Mouse (Mus musculus) lung, postnatal 10 days (tissue): ENCODE measurements around the gene Snx22.
A peak's percentile ranks its signal among the peaks of the same experiment; 100 is the strongest.

ENCODE experiments used
- DNase-seq: peaks from one replicate; pipeline ENCODE4 v3.0.0; 2021

Gene Snx22

DNA sequence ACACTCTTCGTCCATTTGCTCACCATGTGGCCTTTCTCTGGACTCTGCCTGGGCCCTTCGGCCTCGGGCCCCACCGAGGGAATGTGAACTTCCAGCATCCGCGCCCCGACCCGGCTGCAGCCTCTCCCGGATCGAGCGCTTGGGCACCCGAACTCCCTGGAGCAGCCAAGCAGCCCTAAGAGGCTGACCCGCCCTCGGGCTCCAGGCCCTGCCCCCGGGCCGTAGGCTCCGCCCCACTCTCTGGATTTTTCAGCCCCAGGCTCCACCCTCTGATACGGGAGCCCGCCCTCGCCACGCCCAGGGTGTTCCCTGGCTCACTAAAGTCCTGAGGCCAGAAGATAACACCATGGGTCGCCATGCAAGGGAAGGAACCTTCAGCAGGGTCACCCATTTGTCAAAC is at the start of gene Snx22:
TSS of gene Snx22 (minus strand) at position 137 of the 400 bp plus-strand sequence.
- DNase-seq = peak; percentile 92

DNA sequence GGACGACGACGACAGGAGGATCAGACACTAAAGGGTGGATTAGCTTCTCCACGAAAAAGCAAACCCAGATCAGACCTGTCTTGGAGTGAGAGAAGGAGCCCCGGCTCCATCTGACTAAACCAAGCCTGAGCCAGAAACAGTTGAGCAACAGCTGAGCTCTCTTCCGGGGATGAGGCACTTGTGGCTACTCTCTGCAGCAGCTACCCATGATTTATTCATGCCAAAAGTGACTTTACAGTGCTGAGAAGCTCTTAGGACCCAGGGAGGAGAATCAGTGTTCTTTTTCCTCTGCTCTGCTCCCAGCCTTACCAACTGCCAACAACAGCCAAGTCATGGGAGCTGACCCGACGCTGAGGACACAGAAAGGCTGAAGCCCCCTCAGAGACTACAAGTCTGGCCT is 47.4 kb upstream of the Snx22 start:
- DNase-seq = peak; percentile 35

DNA sequence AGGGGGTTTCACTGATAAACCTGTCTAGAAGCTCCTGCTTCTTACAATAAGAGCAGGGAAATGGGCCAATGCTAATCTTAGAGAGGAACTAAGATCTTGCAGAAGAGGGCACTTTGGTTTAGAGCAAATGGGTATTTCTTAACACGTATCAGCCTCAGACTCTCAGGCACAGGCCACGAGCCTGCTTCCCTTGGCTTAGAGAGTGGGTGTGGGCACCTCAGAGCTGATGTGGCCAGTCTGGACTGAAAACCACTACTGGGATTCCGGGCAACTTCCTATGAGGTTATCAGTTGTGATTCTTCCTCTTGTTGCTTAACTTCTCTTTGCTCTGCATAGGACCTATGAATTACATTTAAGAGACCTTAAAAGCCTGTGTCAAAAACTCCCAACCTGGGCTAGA is 44.8 kb upstream of the Snx22 start:
- peak; percentile 6 for DNase-seq

DNA sequence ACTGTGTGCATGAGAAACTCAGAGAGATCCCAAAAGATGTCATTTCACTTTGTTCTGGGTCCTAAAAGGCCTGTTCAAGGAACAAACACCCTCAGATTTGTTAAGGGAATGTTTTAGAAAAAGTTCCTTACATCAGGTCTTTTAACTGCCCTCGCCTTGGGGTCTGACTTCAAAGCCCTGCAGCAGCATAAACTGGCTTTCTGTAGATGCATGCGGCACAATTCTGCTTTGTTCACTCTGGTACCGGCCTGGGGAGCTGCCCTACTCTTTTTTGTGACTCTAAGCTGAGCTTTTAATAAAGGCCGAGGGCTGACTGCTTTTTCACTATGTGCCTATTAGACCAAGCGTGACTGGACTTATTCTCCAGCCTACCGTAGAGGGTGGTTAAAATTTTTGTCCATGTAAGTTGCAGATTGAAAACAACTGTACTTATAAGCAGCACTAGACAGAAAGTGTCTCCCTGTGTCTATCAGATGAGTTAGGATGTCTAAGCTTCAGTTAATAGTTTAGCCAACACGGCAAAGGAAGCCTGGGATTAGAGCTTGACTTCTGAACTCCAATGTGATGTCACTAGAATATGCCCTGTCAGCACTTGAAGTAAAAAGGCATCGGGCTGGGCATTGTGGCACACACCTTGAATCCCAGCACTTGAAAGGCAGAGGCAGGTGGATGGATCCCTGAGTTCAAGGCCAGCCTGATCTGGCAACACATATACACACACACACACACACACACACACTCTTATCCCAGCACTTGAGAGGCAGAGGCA is 41.3 kb upstream of the Snx22 start:
- DNase-seq = no peak

DNA sequence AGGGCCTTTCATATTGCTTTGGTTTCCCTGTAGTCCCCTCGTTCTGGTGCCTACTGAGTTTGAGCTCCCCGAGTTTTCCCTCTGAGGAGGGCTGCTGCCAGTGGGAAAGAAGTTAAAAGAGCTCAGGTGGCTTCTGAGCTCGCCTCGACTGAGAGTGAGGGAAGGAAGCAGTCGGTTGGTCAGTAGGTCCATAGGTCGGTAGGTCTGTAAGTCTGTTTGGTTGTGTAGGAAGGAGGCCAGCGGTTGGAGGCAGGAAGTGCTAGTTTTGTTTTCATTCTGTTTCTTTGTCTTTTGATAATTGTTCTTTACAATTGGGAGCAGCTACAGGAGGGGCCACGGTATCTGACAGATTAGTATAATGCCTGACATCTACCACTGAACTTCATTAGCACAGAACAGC is 40.6 kb upstream of the Snx22 start:
- DNase-seq = no peak

DNA sequence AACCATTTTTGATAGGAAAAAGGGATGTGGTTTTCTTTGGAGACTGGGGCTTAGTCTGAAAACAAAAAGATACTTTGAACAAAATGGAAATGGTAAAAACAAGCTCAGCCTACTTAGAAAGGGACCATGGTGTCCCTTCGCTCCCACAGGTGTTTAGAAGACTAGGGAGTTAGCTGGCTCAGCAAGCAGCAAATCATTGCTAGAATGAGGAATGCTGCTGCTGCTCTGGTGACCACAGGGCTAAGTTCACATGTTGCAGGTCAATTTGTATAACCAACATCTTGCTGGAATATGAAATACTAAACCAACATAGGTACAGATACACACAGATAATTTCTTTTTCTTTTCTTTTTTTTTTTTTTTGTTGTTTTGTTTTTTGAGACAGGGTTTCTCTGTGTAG is 40.1 kb upstream of the Snx22 start:
- DNase-seq = no peak

DNA sequence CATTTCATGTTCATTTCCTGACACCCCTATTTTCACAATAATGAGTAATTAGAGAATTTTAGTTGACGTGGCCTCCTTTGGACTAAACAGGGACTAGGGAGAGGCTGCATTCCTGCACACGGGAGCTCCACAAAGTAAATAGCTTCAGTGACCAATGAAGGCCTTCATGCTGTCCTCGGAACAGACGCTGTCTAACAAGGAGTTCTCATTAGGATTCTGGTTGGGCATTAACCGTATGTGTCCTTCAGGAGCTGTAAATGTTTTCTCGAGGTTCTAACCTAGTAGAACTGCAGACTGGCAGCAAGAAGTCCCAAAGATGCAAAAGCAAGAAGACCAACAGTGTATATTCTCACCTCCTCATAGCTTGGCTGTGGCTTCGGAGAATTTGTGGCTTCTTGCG is 35.6 kb upstream of the Snx22 start:
- no peak for DNase-seq

DNA sequence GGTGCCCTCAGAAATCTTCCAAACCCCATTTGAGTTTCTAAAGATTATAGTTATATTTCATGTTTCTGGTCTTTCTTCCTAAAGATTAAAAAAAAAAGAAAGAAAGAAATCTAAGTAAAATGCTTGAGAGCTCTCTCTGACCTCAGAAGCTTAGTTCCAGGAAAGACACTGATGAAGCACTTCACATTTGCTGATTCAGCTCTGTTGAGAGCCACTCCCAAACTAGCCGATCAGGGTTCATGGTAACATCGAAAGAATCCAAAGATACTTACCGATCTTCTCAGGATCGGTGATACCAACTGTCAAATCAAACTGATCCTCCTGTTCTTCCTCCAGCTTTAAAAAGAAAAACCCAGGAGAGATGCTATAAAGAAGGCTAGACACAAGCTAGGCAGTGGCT is 35.1 kb upstream of the Snx22 start:
- DNase-seq = no peak

DNA sequence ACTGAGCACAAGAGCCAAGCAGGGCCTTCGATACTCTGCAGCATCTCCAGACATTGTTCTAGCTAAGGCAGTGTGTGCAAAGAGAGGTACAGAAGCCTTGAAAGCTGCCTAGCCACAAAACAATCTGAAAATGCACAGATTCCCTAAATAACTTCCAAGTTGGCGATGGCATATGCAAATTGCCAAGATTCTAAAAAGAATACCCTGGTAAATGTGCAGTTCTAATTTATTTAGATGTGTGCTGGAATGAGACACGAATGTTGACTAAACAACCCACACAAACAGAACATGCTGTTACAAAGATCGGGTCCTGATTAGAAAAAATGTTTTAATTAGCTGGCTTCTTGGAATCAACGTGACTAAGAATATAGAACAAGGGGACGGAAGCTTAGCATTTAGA is 33.1 kb upstream of the Snx22 start:
- no peak for DNase-seq

DNA sequence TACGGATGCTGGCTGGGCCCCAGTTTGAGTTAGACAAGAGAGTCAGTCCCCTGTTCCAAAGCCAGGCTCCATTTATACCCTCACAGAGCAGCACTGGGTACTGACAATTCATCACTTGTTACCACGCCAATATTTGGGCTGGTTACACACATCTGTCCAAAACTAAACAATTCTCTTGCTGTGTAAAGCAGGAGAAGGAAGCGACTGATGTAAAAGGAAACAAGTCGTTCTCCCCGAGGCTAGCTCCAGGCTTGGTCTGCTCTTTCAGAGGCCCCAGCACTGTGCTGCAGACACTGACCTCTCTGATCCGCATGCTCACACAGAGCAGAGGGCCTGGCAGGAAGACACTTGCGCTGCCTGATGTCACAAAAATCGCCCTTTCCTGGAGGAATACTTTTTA is 32.1 kb upstream of the Snx22 start:
- no peak for DNase-seq

DNA sequence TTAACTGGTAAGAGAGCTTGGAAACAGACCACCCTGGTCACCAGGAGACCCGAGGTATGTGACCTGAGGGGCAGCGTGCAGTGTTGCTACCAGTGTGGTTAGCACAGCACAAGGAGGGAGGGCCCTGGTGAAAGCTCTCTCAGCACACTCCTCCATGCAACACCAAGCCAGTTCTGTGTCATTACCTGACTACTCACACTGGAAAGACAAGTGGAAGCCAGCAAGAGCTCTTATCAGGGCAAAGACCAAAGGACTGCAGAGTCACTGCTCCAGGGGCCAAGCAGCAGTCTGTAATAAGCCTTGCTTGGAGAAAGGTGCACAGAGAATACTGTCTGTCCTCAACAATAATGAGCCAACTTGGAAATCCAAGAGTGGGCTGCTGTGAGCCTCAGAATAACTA is 23.1 kb upstream of the Snx22 start:
- peak; percentile 29 for DNase-seq

DNA sequence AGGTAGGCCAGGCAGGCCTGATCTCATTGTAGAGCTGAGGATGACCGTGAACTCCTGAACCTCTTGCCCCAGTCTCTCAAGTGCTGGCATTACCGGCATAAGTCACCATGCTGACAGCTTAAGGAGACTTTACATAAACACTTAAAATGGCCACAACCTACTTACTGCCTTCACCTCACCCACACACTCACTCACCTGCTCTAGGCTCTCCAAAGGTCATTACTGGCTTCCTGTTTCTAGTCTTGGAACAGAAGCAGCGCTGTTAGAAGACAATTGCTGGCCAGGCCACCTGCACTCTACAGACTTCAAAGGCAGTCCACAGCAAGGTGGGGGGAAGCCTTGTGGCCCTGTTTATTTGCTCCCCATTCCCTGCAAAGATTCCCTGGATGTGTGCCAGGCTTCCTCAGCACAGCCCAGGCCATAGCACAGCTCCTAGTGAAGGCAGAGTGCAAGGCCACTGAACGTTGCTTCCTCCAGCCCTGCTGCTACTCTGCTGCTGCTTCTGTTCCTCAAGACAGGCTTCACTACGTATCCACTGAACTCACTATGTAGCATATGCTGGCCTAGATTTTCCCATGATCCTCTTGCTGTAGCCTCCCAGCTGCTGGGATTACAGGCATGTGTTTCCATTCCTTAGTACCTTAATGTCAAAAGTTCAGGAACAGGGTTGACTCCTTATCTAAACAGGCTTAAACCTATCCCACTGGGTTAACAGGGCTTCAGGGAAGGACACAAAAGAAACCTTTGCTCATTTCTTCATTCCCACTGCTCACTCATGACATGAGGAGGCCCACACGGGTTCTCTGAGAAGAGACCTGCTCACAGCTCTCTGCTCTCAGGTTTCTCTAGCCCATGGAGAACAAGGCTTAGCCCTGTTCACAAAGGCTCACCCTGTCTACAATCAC is 22.1 kb upstream of the Snx22 start:
- peak; percentile 59 for DNase-seq

DNA sequence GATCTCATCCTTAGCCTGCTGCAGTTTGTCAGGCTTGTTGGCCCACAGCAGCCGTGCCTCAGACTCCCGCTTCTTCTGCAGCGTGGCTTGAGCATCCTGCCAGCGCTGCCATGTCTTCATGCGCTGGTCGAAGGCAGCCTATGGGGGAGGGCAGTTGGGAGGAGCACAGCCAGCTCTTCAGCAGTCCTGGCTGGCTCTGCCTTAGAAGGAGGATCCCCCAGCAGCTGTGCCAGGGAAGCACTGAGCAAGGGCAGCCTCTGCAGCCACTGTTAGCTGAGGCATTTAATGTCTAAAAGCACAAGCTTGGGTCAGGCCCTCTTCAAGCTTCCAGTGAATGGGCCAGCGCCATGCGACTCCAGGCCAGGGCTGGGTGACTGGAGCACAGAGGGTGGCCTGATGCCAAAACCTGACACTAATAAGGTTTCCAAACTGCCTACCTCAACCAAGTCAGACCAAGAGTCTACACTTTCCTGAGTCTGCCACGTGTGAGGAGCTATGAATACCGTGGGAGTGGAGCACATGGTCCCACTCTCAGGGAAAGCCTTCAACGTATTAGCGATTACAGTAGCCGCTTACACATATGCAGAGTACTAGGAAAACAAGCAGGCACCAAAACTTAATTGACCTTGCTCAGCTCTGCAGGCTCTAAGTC is 21.2 kb upstream of the Snx22 start:
- no peak for DNase-seq

DNA sequence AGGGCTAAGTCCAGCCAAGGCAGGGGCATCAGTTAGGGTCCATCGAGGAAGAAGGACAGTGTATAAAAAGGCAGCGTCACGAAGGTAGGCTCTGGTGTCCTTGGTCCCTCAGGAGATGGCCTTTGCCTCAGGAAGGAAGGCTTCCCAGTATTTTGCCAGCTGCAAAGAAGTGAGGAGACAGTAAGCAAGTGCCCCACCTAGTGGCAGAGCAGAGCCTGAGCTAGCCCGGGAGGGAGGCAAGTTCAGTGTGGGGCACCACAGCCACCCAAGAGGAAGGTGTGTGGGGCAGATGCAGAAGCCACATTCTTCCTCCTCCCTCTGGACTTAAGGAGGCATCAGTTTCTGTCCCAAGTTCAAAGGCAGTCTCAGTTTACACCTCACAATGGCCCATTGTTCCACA is 18.9 kb upstream of the Snx22 start:
- DNase-seq = peak; percentile 78

DNA sequence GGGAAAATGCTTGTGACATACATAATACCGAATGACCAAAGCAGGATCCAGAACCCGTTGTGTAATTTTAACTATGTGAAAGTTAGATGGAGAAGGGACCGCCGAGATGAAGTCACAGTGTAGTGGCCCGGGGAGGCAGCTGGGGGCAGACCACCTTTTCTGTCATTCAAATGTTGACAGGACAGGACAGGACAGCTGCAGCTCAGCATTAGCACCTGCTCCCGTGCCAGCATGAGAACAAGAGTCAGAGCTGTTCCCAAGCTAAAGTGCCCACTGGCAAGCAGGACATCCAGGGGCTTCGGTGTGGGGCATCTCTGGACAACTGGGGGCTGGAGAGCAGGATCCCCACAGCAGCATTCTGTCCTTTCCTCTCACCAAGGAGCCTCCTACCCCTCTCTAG is 17.5 kb upstream of the Snx22 start:
- DNase-seq = no peak

DNA sequence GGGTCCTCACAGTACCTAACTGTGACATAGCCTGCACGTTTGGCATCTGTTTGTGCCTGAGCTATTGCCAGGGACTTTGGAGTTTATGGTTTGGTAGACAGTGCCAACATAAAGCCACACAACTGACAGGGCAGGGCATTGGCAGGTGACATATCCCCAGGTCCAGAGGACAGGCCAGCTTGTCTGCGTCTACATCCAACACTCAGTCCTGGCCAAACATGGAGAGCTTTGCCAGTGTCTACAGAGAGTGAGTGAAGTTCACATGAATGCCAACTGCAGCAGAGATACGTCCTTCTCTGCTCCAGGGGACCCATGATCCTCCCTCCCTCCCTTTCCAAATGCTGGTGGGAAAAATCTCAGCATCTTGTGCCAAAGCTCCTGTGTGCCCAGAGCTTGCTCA is 14.7 kb upstream of the Snx22 start:
- DNase-seq = no peak

DNA sequence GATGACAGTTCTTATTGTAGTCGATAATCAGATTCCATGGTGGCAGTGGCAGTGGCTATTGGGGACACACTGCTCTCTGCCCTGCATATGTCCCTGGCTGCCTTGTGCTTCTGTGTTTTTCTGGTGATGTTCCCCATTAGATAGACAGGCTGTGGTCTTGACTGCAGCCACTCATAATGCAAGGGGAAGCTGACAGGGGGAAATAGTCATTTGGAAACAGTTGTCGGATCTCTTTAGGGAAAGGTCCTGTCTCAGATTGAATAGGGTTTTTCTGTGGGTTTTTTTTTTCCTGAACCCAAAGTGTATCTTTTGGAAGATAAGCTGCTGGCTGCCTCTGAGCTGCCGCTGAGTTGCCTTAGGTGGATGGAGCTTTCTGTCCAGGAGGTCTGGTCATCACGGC is 12.5 kb upstream of the Snx22 start:
- DNase-seq = no peak

DNA sequence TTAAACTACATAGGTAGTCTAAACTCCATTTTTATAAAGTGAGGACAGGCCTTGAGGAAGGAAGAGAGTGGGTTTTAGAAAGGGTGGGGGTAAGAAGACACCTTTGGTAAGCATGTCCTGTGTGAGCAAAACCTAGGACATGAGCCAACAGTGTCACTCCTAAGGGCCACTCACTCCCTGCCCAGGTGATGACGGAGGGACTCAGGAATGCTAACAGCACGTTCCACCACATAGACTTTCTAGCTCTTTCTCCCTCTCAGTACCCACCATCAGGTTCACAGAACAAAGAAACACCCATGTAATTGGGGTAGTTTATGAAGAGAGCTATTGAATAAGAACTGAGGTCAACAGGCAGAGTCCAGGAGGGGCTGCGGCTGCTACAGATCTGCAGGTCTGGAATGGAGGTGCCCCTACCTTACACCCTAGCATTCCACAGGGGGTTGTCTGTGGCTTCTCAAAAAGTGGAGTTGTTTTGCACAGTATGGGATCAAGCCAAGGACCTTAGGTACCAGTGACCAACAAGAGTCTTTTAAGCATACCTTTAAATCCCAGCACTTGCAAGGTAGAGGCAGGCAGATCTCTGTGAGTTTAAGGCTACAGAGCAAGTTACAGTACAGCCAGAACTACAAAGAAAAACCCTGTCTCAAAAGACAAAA is 11.4 kb upstream of the Snx22 start:
- peak; percentile 52 for DNase-seq

DNA sequence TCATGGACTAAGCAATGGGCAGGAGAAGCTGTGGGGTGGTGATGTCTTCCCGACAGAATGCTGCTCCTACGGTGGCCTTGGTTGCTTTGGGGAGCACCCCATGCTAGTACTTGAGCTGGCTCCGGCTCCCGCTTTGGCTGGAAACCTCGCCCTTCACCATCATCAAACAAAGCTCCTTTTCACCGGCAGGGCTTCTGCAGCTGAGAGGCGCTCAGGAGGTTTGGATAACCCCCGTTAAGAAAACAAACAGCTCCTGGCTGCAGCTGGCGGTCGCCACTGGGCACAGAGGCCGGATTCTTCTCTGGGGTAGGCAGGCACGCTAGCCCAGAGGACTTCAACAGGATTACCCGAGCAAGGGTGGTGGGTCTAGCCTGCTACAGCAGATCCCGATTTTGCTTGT is 9.0 kb upstream of the Snx22 start:
- DNase-seq = no peak

DNA sequence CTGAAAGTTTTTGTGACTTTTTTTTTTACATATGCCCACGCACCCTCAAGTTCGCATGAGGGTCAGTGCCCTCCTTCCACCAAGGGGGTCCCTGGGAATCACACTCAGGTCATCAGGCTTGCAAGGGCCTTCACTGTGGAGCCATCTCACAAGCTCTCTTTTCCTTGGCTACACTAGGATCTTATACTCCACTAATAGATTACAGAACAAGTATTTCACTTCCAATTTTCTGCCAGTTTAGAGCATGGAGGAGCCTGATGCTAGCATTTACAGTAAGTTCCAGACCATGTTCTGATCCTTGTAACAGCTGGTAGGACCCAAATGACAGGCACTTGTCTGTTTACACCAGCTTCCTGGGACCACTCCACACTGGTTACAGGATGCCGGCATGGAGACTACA is 8.6 kb upstream of the Snx22 start:
- DNase-seq = no peak

DNA sequence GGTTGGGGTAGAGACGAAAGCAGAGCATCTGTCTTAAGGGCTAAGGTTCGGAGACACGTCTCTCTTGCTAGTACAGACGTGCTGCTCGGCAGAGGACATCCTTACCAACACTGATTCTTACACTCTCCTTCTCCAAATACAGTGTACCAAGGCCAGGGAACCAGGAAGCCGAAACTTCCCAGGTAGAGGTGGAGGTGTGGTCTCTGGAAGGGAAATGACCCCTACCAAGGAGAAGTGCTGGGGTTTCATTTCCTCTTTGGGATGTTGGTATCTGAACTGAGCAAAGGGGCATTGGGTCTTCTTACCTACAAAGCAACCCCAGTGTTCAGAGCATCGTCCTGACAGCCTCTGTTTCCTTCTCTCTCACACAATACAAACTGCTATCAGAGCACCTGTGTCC is 3.2 kb upstream of the Snx22 start:
- no peak for DNase-seq

DNA sequence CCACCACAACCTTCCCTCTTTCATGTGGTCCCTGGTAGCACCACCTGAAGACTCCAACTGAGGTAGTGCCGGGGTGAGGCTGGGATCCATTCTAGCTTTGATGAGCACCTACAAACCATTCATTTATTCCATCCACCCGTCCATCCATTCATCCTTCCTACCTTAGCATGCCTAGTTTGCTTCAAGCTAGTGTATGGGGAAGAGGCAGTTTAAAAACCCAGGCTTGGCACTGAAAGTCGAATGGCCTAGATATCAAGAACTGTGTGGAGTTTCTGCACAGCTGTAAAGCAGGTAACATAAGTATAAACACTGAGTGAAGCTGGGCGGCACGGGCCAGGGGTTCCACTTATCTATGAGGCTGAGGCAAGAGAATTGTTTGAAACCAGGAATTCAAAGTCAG is 632 bp upstream of the Snx22 start:
- no peak for DNase-seq

DNA sequence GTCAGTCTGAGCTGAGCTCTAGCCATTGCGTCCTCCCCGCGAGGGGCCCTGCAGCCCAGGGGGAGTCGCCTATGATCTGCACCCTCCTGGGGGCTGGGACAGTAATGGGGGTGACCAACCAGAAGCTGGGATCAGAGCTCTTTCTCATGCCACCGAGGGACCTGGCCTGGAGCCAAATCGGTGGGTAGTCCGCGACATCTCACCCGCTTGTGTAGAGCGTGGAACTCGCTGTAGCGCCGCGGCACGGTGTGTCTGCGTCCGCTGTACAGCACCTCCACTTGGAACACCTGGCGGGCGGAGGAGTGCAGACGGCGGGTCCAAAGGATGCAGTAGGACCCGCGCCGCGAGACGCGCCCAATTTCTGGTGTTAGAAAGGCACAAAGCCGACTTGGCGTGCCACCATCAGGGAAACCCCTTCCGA is 538 bp downstream of the Snx22 start:
- peak; percentile 40 for DNase-seq
